Mouse (Mus musculus): ENCODE results near the gene Olfr1014. TPM values are rescaled to one million over a fixed set of nuclear protein-coding genes. Genes with fewer than 3 reads are reported as not detected.

Gene Olfr1014
- not detected for polyA plus RNA-seq (2017; shearing (Covaris generic))

DNA sequence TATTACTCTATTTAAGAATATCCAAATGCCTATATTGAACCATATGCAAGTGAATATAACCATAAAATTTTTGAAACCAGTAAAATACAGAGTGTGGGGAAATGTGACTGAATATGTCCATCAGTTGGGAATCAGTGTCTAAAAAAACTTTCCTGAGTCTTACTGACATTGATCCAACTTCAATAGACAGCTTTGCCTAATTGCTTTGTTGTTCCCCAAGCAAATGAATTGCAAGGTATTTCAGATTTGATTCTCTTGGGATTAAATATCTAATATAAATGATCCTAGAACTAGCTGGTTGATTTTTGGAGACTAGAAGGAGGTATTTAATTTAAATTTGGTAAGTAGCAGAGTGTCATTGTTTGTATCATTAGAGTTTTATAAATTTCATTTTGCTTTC lies at the start of gene Olfr1014:
Gene Olfr1014, plus strand, starts transcription at position 301 of the 400 bp plus-strand sequence.
- ATAC-seq: no peak

DNA sequence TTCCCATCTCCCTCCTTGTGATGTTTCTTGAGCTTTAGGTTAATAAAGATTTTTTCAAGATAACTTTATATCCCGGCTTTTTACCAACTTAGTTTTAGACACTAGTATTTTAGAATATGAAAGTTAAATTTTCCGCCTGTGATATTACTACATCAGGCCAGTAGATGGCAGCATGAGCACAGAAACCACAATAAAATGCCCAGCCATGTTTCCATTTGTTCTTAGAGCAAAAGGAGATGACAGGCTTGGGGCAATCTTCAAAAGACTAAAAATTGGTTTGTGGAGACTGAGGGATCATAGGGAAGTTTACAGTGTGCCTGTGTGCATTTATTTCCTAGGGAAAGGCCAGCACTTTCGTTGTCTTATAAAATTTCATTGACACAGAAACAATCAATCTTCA lies 46.7 kb upstream of the Olfr1014 start:
- ATAC-seq: no peak

DNA sequence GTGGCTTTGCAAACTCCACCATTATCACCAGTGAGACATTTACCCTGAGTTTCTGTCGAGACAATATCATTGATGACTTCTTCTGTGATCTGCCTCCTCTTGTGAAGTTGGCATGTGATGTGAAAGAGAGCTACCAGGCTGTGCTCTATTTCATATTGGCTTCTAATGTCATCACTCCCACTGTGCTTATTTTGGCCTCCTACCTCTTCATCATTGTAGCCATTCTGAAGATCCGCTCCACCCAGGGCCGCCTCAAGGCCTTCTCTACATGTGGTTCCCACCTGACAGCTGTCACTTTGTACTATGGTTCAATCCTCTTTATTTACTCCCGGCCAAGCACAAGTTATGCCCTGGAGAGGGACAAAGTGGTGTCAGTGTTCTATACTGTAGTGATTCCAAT lies 18.7 kb upstream of the Olfr1014 start:
- ATAC-seq: no peak

DNA sequence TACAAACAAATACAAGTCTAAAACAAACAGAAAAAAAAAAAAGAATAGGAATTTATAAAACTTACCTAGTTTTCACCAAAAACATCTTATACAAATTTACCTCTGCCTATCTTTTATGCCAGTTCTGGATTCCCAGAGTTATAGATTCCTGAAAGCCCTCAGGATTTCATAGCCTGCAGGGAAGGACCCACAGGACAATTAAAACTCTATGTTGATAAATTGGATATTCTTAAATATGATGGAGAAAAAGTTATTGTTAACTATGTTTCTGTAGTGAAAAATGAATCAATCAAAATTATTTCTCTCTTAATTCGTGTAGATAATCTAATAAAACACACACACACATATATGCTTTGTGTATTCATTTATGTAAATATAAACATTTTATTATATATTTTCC lies 9.8 kb upstream of the Olfr1014 start, which contains the start of gene Olfr1012:
Gene Olfr1012, minus strand, starts transcription at position 101 of the 400 bp plus-strand sequence.
- ATAC-seq: no peak

GRCm38 (mm10) chr2:85766798-85767197 lies 5.7 kb upstream of the Olfr1014 start, which contains the start of gene Olfr1013:
Gene Olfr1013, plus strand, starts transcription at chr2:85767098.
- ATAC-seq: no peak

- no peak for ATAC-seq
Measured at GRCm38 (mm10) chr2:85781717-85782116, 9.2 kb downstream of the Olfr1014 start, which contains the start of gene Olfr1015. Gene Olfr1015, plus strand, starts transcription at chr2:85782017.

DNA sequence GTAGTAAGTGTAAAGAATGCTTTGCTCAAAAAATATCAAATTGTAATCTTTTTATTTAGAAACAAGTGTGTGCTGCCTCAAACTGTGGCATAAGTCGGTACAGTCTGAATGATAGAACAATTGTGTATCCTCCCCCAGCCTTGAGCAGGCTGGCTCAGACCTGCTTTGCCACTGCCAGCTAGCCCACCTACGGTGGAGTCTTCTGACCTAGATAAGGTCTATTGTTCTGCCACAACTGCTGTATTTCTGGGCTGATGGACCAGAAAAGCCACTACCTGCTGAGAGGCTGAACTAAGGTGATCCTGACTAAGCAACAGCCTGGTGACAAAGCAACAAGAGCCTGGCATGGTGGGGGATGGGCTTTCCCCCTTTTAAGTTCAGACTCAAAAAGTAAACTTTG lies 19.8 kb downstream of the Olfr1014 start:
- no peak for ATAC-seq

DNA sequence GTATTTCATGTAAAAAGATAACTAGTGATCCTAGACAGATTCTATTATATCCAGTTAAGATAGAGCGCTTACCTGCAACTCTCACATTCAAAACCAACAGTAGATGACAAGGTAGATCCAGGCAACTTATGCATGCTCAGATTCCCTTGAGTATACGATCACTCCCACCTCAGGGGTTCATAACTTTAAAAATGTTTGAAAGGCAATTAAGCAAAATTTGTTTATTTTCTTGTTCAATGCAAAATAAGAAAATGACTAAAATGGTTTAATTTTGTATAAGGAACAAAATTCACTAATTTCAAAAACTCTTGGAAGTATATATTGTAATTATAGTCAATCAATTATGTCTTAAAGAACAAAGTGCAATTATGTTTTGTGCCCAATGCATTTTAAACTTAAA lies 29.9 kb downstream of the Olfr1014 start, which contains the start of gene Olfr1016:
Gene Olfr1016, minus strand, starts transcription at position 101 of the 400 bp plus-strand sequence.
- no peak for ATAC-seq

DNA sequence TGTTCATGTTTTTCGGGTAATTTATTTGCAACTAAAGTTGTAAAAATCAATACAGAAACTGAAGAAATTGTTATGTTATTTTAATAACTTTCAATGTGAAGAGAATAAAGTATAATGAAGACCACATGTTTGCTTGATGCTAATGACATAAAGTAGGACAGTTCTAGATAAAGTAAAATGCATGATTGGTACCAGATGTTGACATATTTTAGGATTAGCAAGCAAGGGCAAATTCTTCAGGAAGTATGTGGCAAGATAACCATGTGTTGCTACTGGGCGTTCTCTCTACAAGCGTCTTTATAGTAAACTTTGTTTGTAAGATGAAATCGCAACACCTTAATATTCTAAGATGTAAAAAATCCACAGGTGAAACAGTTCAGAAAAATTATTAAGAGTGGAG lies 32.0 kb downstream of the Olfr1014 start:
- ATAC-seq: no peak

DNA sequence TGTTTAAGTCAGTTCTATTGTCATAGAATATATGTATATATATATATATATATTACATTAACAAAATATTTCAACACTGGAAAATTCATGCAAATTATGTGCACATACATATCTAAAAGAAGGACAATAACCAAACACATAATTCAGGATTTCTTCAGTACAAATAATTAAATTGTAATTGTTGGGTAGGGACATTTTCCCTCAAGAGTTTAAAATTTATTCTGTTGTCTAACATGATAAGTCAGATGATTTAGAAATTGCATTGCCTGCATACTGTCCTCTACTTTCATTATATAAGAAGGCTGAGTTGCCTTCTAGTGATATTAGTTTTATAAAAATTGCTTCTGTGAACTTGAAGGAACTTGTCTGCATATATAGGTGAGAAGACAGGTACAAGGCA lies 45.7 kb downstream of the Olfr1014 start, which contains the start of gene Olfr1018:
Gene Olfr1018, plus strand, starts transcription at position 301 of the 400 bp plus-strand sequence.
- no peak for ATAC-seq

Other genes starting within 250 kb of the Olfr1014 start
- not detected for gene Olfr996, start 193.5 kb upstream of the Olfr1014 start, polyA plus RNA-seq (2017; shearing (Covaris generic))
- not detected for gene Olfr998, start 183.8 kb upstream of the Olfr1014 start, polyA plus RNA-seq (2017; shearing (Covaris generic))
- not detected for gene Olfr1000, start 160.8 kb upstream of the Olfr1014 start, polyA plus RNA-seq (2017; shearing (Covaris generic))
- not detected for gene Olfr1002, start 122.0 kb upstream of the Olfr1014 start, polyA plus RNA-seq (2017; shearing (Covaris generic))
- gene Olfr154, start 108.3 kb upstream of the Olfr1014 start, polyA plus RNA-seq (2017; shearing (Covaris generic)): not detected
- gene Olfr1006, start 93.9 kb upstream of the Olfr1014 start, polyA plus RNA-seq (2017; shearing (Covaris generic)): not detected
- not detected for gene Olfr1008, start 83.3 kb upstream of the Olfr1014 start, polyA plus RNA-seq (2017; shearing (Covaris generic))
- not detected for gene Olfr1009, start 57.3 kb upstream of the Olfr1014 start, polyA plus RNA-seq (2017; shearing (Covaris generic))
- gene Olfr1012, start 9.9 kb upstream of the Olfr1014 start, polyA plus RNA-seq (2017; shearing (Covaris generic)): not detected
- gene Olfr1013, start 5.6 kb upstream of the Olfr1014 start, polyA plus RNA-seq (2017; shearing (Covaris generic)): not detected
- under 1 TPM in 1 of 2 experiments, not detected in 1; 0.13 TPM for gene Olfr1015, start 9.3 kb downstream of the Olfr1014 start, polyA plus RNA-seq (2017; shearing (Covaris generic))
- not detected for gene Olfr1016, start 29.8 kb downstream of the Olfr1014 start, polyA plus RNA-seq (2017; shearing (Covaris generic))
- gene Olfr1018, start 45.8 kb downstream of the Olfr1014 start, polyA plus RNA-seq (2017; shearing (Covaris generic)): not detected
- gene Olfr1019, start 72.8 kb downstream of the Olfr1014 start, polyA plus RNA-seq (2017; shearing (Covaris generic)): not detected
- gene Olfr1020, start 74.3 kb downstream of the Olfr1014 start, polyA plus RNA-seq (2017; shearing (Covaris generic)): not detected
- not detected for gene Olfr1022, start 95.9 kb downstream of the Olfr1014 start, polyA plus RNA-seq (2017; shearing (Covaris generic))
- gene Olfr1023, start 112.9 kb downstream of the Olfr1014 start, polyA plus RNA-seq (2017; shearing (Covaris generic)): not detected
- gene Olfr1024, start 132.3 kb downstream of the Olfr1014 start, polyA plus RNA-seq (2017; shearing (Covaris generic)): not detected
- not detected for gene Olfr1025-ps1, start 142.5 kb downstream of the Olfr1014 start, polyA plus RNA-seq (2017; shearing (Covaris generic))
- gene Olfr1026, start 148.8 kb downstream of the Olfr1014 start, polyA plus RNA-seq (2017; shearing (Covaris generic)): not detected
- not detected for gene Olfr1028, start 177.7 kb downstream of the Olfr1014 start, polyA plus RNA-seq (2017; shearing (Covaris generic))
- gene Olfr1029, start 201.2 kb downstream of the Olfr1014 start, polyA plus RNA-seq (2017; shearing (Covaris generic)): not detected
- not detected for gene Olfr1030, start 206.6 kb downstream of the Olfr1014 start, polyA plus RNA-seq (2017; shearing (Covaris generic))
- not detected for gene Olfr1031, start 217.6 kb downstream of the Olfr1014 start, polyA plus RNA-seq (2017; shearing (Covaris generic))
- gene Olfr1032, start 232.8 kb downstream of the Olfr1014 start, polyA plus RNA-seq (2017; shearing (Covaris generic)): not detected
- 1 to 10 TPM in 1 of 2 experiments, not detected in 1; 1.2 TPM for gene Olfr1033, start 247.9 kb downstream of the Olfr1014 start, polyA plus RNA-seq (2017; shearing (Covaris generic))